Mouse (Mus musculus) urinary bladder, adult 2 months (tissue): ENCODE results near the gene Tmem216. TPM values are rescaled to one million over a fixed set of nuclear protein-coding genes. Genes with fewer than 3 reads are reported as not detected.

Experiments
- DNase-seq: peaks from one replicate; pipeline ENCODE4 v3.0.0; 2022; ENCODE audit warnings: low spot score
- polyA plus RNA-seq: library from polyadenylated mRNA; depleted of rRNA; stranded (reverse); fragments of >200 nt; gene quantifications from 2 replicates; pipeline ENCODE4 v1.2.3, GENCODE M21; 2012; rRNA removed

Gene Tmem216
- 25.0 and 35.7 TPM in 2 replicates for polyA plus RNA-seq

- DNase-seq: peak; percentile 68
These were observed at the start of gene Tmem216 for GRCm38 (mm10) chr19:10555624-10556510. Tmem216 (minus strand) TSS chr19:10556238.

DNA sequence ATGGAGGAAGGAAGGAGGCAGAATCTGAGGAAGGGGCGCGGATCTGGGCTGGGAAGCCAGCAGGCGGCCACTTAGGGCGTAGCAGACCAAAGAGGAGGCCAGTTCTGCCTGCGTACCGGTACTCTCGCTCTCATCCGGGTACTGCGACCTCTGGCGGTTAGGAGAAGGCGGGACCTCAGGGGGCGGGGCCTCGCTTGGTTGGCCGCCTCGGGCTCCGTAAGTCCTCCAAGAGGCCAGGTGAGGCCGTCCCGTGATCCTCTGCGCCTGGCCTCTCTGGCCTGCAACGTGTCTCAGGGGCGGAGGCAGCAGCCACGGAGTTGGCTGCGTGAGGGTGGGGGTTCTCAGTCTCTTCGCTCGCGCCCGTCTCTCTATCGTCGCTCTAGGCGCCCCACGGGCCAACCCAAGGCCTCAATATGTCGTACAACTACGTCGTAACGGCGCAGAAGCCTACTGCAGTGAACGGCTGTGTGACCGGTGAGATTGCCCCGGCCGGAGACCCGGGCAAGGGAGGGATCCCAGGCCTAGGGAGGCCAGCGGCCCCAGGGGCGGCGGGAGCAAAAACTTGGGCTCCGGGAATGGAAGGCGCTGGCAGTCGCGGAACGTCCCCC is 49.4 kb upstream of the Tmem216 start, which contains the start of the genes Ddb1 and Tkfc:
Gene Ddb1, plus strand, starts transcription at position 35 of the 608 bp plus-strand sequence.
Gene Tkfc, minus strand, starts transcription at position 362 of the 608 bp plus-strand sequence.
- DNase-seq: peak; percentile 97

DNA sequence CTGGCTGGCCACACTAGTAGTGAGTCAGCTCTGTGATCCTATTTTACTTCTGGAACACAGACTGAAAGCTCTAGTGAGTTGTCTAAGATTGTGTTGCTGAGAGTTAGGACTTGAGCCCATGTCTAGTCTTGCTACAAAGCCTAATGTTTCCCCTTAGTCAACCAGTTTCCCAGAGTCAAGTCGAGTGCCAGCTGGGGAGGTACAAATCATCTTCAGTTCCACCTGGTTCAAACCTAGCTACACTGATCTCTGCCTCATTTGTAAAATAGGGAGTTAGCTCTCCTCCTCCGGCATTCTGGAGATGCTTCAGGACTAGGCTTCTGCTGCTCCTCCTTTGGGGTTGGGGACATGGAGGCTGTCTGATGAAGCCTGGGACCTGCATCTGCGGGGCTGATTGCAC is 48.5 kb upstream of the Tmem216 start:
- DNase-seq: no peak

- no peak for DNase-seq
These were observed 47.9 kb upstream of the Tmem216 start for GRCm38 (mm10) chr19:10603660-10604523.

DNA sequence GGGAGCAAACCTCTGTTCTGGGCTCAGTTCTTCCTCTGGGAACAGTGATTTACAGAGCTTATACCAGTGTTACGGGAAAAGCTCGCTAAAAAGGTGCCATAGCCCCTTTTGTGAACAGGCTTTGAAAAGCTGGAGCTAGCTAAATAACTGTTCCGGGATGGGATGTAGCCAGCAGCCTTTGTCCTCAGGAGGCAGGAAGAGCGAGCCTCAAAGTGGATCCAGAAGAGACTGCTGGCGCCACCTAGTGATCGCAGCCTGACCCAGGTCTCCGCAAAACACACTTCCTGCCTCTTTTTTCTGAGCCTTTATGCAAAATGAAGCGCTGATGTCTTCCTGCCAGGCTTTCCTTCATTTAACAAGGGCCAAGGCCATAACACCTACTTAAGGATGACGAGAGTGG is 46.7 kb upstream of the Tmem216 start:
- DNase-seq: peak; percentile 61

DNA sequence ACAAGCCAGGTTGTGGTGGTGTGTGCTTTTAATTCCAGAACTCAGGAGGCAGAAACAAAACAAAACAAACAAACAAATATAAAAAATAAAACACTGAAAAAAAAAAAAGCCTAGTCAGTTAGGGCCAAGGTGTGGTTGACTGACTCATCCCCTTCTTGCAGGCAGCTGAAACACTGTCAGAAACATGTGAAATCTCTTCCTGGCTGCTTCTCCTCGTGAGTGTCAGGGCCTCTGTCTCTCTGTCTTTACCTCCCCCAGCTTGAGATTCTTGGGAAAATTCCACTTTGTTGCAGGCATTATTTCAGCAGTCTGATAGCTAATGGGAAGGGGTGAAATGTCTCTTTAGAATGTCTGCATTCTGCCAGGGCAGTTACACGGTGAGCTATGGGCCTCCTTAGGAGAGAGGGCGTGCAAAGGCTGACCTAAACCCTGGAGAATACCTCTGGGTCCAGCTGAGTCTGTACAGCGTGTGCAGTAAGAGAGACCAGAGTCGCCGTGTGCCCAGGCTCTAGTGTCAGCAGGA is 46.3 kb upstream of the Tmem216 start:
- DNase-seq: no peak

GRCm38 (mm10) chr19:10599648-10600047 is 43.6 kb upstream of the Tmem216 start:
- DNase-seq: no peak

DNA sequence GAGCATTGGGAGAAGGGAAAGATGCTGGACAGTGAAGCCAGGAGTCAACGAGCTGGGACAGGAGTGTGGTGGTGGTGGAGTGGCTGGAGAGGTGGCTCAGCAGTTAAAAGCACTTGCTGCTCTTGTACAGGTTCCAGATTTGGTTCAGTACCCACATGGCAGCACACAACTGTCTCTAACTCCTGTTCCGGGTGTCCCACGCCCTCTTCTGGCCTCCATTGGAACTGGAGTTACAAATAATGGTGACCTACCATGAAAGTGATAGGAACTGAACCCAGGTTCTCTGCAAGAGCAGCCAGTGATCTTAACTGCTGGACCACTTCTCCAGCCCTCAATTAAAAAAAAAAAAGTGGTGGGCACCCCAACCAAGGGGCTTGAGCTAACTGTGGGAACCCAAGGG is 42.1 kb upstream of the Tmem216 start:
- DNase-seq: no peak

- DNase-seq: no peak
These were observed 35.8 kb upstream of the Tmem216 start for GRCm38 (mm10) chr19:10591659-10592377.

- DNase-seq: no peak
These were observed 34.3 kb upstream of the Tmem216 start for GRCm38 (mm10) chr19:10590301-10590700.

DNA sequence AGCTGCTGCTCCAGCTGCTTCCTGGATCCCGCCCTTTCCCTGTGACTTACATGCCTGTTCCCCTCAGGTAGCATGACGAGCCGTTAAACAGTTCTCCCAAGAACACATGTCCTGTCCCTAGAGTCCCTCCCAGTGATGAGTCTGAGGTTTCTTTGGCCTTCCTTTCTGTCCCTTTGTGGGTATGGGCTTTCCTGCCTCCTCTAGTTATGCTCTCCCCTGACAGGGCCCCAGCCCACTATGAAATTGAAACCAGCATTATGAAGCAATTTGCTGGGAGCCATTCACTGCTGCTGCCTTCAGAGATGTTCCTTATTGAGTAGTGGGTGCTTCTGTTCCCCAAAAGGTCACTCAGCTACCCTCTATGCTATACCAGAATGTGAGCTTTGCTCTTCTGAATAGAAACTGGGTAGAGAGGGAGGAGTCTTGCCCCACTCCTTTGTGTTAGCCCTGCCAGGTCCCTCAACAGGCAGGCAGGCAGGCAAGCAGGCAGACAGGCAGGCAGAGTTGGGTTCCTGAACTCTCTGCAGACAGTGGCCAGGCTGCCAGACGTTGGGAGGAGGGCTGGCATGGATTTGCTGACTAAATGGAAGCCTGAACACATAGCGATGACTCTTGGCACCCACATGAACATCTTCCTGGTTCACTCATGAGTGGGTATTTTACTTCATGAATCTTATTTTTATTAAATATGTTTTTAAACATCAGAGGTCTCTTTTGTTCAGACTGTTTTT is 33.3 kb upstream of the Tmem216 start:
- DNase-seq: no peak

DNA sequence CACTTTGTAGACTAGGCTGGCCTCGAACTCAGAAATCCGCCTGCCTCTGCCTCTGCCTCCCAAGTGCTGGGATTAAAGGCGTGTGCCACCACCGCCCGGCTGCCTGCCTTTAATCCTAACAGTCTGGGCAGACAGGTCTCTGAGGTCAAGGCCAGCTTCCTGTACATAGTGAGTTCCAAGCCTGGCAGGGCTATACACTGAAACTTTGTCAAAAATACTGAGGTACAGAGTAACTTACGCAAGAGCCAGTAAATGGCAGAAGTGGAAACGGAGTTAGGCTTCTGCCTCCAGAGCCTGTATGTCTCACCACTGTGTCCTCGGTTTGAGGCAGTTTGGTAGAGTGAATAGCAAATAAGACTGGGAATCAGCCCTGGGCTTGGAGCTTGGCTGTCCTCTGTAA is 31.2 kb upstream of the Tmem216 start:
- no peak for DNase-seq

- DNase-seq: no peak
These were observed 29.1 kb upstream of the Tmem216 start for GRCm38 (mm10) chr19:10585112-10585511.

- DNase-seq: no peak
These were observed 27.6 kb upstream of the Tmem216 start for GRCm38 (mm10) chr19:10583550-10584146.

- no peak for DNase-seq
These were observed 25.9 kb upstream of the Tmem216 start for GRCm38 (mm10) chr19:10581984-10582383.

GRCm38 (mm10) chr19:10580761-10581160 is 24.7 kb upstream of the Tmem216 start:
- DNase-seq: no peak

DNA sequence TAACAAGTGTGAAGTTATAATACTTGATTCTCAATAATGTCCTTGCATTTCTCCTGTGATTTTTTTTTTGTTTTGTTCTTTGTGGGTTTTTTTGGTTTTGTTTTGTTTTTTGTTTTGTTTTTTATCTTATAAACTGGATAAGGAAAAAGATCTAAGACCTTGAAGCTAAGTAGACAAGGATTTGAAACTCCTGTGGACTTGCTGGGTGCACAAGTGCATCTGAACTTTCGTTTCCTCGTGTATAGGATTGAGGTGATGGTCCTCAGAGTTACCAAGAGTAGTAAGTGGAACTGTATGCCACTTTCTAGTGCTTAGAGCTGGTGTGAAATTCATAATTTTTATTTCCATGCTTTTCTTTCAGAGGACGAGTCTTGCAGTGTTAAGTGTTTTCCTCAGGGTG is 24.1 kb upstream of the Tmem216 start:
- no peak for DNase-seq

- peak; percentile 85 for DNase-seq
These were observed 20.9 kb upstream of the Tmem216 start, which contains the start of the genes Cyb561a3 and Tmem138 for GRCm38 (mm10) chr19:10576690-10577561. Cyb561a3 (plus strand) TSS chr19:10577172. Tmem138 (minus strand) TSS chr19:10577362.

DNA sequence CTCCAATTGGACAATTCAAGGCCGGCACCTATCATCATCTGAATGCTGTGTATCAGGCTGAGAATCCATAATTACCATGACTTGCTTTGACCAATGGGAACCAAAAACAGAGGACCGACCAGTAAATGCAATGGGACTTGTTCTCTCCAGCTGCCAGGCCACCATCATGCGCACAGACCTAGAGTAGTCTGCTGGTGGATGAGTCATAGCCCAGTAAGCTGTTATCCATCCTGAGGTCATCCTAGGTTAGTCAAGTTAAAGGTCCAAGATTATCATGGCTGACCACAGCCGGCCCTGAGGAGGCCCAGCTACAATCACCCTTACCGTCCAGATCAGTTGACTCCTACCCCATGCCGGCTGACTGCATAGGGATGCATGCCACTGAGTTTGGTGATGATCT is 13.6 kb upstream of the Tmem216 start:
- DNase-seq: no peak
